Mouse (Mus musculus): ENCODE measurements around the gene Krt31.

DNA sequence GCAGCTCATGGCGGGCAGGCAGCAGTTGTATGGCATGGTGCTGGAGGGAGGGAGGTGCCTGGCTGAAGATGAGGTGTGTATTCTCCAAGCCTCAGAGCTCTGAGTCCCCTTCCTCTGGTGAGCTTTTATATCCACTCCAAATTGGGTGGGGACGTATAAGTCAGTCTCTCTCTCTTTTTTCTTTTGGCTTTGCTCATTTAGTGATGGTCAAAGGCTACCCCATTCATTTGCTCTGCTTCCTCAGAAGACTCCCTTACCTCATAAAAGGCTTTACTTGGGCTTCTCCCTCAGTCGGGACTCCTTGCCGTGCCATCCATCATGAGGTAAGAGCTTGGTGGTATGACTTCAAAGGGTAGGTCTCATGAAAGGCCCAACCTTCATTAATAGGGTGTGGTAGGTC, 34.2 kb downstream of the Krt31 start, which contains the start of gene Krt33a:
- TF ChIP-seq CTCF (IDR thresholded peaks at IDR 0.05; ENCODE audit: extremely low read depth, insufficient read depth, low read length): no peak
- TF ChIP-seq POLR2A (IDR thresholded peaks at IDR 0.05; ENCODE audit: extremely low read depth, insufficient read depth, low read length): no peak
